Mouse (Mus musculus) embryonic facial prominence, embryonic 10.5 days (tissue): ENCODE measurements around the gene Card9. TPM values are rescaled to one million over a fixed set of nuclear protein-coding genes. Genes with fewer than 3 reads are reported as not detected.
A peak's percentile ranks its signal among the peaks of the same experiment; 100 is the strongest.

Source experiments
- DNase-seq: peaks from one replicate; pipeline ENCODE4 v3.0.0-alpha.2; 2017; ENCODE audit warnings: low spot score
- H3K27ac ChIP-seq: fragments of 300-500 bp; sonication (generic); replicated peaks from 2 replicates; pipeline ENCODE4 v1.5.1; 2016; ENCODE audit warnings: mild to moderate bottlenecking
- H3K27me3 ChIP-seq: fragments of 300-500 bp; sonication (generic); replicated peaks from 2 replicates; pipeline ENCODE4 v1.6.1; 2016; ENCODE audit warnings: low read depth, mild to moderate bottlenecking; ENCODE audit not compliant: poor library complexity, severe bottlenecking
- H3K36me3 ChIP-seq: fragments of 300-500 bp; sonication (generic); replicated peaks from 2 replicates; pipeline ENCODE4 v1.6.1; 2016; ENCODE audit warnings: mild to moderate bottlenecking, moderate library complexity
- H3K4me1 ChIP-seq: fragments of 300-500 bp; sonication (generic); 2 replicates; pipeline ENCODE4 v1.6.1; 2016
- H3K4me3 ChIP-seq: fragments of 300-500 bp; sonication (generic); 2 replicates; pipeline ENCODE4 v1.5.1; 2016; ENCODE audit warnings: mild to moderate bottlenecking, moderate library complexity
- H3K9me3 ChIP-seq: fragments of 300-500 bp; sonication (generic); 2 replicates; pipeline ENCODE4 v1.6.1; 2016; ENCODE audit warnings: mild to moderate bottlenecking
- whole genome bisulfite sequencing: fragments of 180-500 bp; shearing (Covaris S2); methylation state at CpG from one replicate; pipeline ENCODE4 v1.1.7; 2016; 5-methylcytosine and 5-hydroxymethylcytosine counted together
- polyA plus RNA-seq: library from polyadenylated mRNA; unstranded; fragments of >200 nt; fragmentation: Nextera tagmentation; extraction: Ambion mirVana; gene quantifications from 2 replicates; pipeline ENCODE4 v1.2.1, GENCODE M21; 2016

Card9 gene
- polyA plus RNA-seq, 1 experiment from 2014 or later = 0.87 TPM

GRCm38 (mm10) chr2:26319109-26319508, 41.6 kb downstream of the Card9 start:
- DNase-seq = no peak
- 90% methylated on average over 9 of the region's 9 CpGs for WGBS
- no peak overlapping the region for H3K27ac ChIP-seq
- no peaks in the 10 kb centered on the region for H3K27me3 ChIP-seq
- no peaks in the 10 kb centered on the region for H3K9me3 ChIP-seq
- peaks cover 67% of the 10 kb centered on the region for H3K36me3 ChIP-seq
- H3K4me3 ChIP-seq = 0 out of 2 replicates have a peak overlapping the region, but pooled peaks have one; percentile 11
- peaks cover 62% of the 10 kb centered on the region for H3K4me1 ChIP-seq

DNA sequence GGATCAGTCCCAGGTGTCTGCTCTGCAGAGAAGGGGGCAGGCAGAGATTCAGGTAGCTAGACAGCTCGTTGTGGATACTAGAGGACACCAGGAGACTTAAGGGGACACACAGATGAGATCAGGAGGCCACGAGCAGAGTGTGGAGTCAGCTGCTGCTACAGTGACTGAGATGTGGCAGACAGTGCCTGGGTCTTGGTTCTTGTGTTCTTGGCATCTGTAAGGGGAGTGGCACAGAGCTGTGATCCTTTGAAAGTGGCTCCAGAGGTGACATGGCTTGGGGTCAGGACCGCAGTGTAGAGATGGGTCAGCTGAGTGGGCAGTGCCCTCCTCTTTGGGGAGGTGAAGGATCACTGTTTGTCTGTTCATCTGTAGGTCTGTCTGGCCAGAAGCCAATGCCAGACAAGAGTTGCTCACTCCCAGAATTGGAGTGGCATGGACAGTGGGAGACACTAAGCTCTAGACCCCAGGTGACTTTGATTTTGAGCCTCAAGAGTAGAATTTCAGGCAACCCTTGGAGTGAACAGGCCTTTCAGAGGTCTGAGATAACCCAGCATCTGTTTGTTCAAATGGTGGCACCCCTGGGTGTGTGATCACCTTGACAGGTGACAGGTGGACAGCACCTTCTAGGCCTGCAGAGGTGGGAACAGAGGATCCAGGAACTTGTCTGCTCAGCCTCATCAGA, 42.6 kb downstream of the Card9 start:
- no peak for DNase-seq
- no peak overlapping the region for H3K27ac ChIP-seq
- H3K27me3 ChIP-seq = no peaks in the 10 kb centered on the region
- H3K4me1 ChIP-seq = peaks cover 70% of the 10 kb centered on the region
- H3K36me3 ChIP-seq = peaks cover 57% of the 10 kb centered on the region
- 94% methylated on average over 3 of the region's 3 CpGs for WGBS
- peak overlapping the region; percentile 91; the same call in 1 of the 2 replicates for H3K4me3 ChIP-seq
- no peaks in the 10 kb centered on the region for H3K9me3 ChIP-seq

DNA sequence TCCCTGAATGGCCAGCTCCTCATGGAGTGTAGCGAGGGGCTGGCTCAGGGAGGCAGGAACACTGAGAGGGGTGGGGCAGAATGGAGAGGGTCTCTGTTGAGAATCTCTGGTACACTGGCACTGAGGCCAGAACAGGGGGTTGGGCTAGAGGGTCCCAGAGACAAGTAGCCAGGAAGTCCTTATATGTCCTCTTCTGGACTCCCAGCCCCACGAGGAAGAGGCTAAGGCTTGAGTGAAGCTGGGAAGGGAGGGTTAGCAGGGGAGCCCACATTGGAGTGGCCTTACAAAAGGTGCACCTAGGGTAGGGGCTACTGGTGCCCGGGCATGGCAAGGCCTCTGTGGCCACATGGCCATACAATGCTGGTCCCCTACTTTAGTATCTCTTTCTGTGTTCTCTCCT, 43.3 kb downstream of the Card9 start:
- 73% methylated on average over 3 of the region's 3 CpGs for WGBS
- Histone ChIP-seq H3K4me1 (peaks cover 73% of the 10 kb centered on the region), H3K9me3 (no peaks in the 10 kb centered on the region), H3K27me3 (no peaks in the 10 kb centered on the region), H3K27ac (peak overlapping the region; percentile 97), H3K4me3 (peak overlapping the region; percentile 91), H3K36me3 (peaks cover 49% of the 10 kb centered on the region)
- DNase-seq = no peak

DNA sequence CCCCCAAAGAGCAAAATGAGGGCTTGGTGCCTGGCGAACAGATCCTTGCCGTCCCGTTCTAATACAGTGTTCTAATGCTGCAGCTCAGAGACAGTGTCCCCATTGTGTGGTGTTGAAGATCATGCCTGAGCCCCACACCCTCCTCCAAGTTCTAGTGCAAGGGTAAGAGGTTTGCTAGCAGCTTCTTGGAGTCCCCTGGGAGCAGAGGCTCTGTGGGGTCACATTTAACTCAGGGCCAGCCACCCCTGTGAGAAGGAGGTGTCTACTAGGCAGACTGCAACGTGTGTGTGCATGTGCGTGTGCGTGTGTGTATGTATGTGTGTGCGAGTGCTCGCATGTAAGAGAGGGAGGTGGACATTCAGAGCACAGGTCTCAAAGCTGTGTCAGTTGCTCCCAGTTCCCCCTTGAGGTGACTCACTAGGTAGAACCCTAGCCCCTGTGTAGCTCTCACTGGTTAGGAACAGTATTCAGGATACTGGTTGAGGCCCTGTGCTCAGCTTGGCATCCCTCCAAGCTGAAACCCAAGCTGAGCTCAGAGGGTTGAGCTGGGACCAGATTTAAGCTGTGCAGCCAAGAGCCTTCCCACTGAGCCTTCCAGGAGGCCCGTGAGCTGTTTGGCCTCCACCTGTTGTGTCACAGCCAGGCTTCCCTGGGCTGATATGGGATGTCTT, 44.0 kb downstream of the Card9 start:
- no peak for DNase-seq
- Histone ChIP-seq H3K4me1 (peaks cover 77% of the 10 kb centered on the region), H3K27ac (peak overlapping the region; percentile 97), H3K9me3 (no peaks in the 10 kb centered on the region), H3K36me3 (peaks cover 43% of the 10 kb centered on the region), H3K27me3 (no peaks in the 10 kb centered on the region), H3K4me3 (peak overlapping the region; percentile 91)
- 73% methylated on average over 9 of the region's 9 CpGs for WGBS

- Histone ChIP-seq H3K4me1 (peaks cover 76% of the 10 kb centered on the region), H3K27me3 (no peaks in the 10 kb centered on the region), H3K36me3 (peaks cover 36% of the 10 kb centered on the region), H3K9me3 (no peaks in the 10 kb centered on the region), H3K4me3 (peak overlapping the region; percentile 91), H3K27ac (peak overlapping the region; percentile 97)
- no peak for DNase-seq
- 1% methylated on average over 11 of the region's 11 CpGs for WGBS
Observed at GRCm38 (mm10) chr2:26315925-26316311, 44.8 kb downstream of the Card9 start.

- Histone ChIP-seq H3K9me3 (no peaks in the 10 kb centered on the region), H3K4me3 (peak within 1 kb of the TSS; percentile 91), H3K4me1 (peaks cover 76% of the 10 kb centered on the region), H3K27me3 (no peaks in the 10 kb centered on the region), H3K27ac (peak within 1 kb of the TSS; percentile 97), H3K36me3 (peaks cover 29% of the 10 kb centered on the region)
- peak; percentile 95 for DNase-seq
- WGBS = under 1% methylated on average over 65 of the region's 66 CpGs
Observed at GRCm38 (mm10) chr2:26315072-26315924, 45.4 kb downstream of the Card9 start, which contains the start of gene Gpsm1. TSS of gene Gpsm1 (plus strand) at chr2:26315515.

DNA sequence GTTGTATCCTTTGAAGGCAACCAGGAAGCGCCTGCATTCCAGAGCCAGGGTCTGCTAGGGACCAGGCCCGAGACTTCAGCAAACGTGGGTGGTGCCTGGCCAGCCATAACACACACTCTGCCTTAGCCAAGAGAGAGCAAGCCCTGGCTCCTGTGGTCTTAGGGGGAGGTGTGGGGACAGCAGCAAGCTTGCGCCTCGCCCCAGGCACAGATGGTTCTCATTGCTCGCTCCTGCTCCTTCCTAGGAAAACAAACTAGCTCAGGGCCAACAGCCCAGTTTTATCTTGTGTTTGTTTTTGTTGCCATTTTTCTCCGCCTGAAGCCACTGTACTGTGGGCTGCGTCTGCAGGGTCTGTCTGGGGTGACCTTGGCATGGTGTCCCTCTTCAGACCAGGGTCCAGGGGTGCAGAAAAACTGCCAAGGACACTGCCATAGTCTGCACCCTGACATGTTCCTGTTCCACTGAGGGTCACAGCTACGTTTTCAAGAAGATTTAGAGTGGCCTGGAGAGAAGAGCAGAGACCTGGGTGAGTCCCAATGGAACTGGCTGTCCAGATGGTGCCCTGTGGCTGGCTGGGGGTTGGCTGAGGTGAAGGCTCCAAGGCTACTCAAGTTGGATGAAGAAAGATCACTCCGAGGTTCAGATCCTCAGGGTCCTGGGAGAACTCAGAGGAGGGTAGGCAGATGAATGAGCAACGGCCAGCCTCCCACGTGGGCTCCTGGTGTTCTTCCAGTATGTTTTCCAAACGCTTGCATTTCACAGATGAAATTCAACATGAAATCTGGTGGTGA, 46.2 kb downstream of the Card9 start:
- Histone ChIP-seq H3K4me1 (peaks cover 81% of the 10 kb centered on the region), H3K27ac (peak overlapping the region; percentile 97)
- 36% methylated on average over 13 of the region's 13 CpGs for WGBS

DNA sequence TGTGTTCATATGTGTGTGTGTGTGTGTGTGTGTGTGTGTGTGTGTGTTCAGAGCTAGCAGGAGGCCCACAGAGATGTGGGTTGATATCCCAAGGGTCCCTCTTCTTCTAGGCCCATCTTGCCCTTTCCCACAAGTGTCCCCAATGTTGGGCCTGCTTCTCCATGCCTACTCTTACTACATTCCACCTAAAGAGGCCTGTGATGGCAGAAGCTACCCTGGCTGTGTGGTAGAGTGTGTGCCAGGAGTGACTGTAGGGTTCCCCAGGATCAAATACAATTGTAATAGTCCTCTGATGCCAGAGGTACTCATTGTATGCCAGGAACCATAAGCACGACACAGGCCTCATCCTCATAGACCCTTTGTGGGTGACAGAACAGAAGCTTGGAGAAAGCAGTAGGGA, 47.3 kb downstream of the Card9 start:
- Histone ChIP-seq H3K4me1 (peaks cover 81% of the 10 kb centered on the region), H3K4me3 (no peak overlapping the region), H3K9me3 (no peaks in the 10 kb centered on the region), H3K27ac (peak overlapping the region; percentile 97), H3K27me3 (no peaks in the 10 kb centered on the region), H3K36me3 (peaks cover 12% of the 10 kb centered on the region)
- WGBS = 93% methylated on average over 1 of the region's 1 CpGs
- DNase-seq = no peak

More for the DNA sequence above, 46.2 kb downstream of the Card9 start:
- peak overlapping the region; percentile 91 for H3K4me3 ChIP-seq
- H3K9me3 ChIP-seq = no peaks in the 10 kb centered on the region
- peaks cover 22% of the 10 kb centered on the region for H3K36me3 ChIP-seq
- DNase-seq = peak; percentile 81
- H3K27me3 ChIP-seq = no peaks in the 10 kb centered on the region

- Histone ChIP-seq H3K36me3 (peaks cover 6% of the 10 kb centered on the region), H3K4me1 (peaks cover 75% of the 10 kb centered on the region), H3K4me3 (no peak overlapping the region), H3K27ac (peak overlapping the region; percentile 97), H3K9me3 (no peaks in the 10 kb centered on the region), H3K27me3 (no peaks in the 10 kb centered on the region)
- DNase-seq = no peak
- 60% methylated on average over 2 of the region's 2 CpGs for WGBS
Observed at GRCm38 (mm10) chr2:26312812-26313211, 47.9 kb downstream of the Card9 start.

DNA sequence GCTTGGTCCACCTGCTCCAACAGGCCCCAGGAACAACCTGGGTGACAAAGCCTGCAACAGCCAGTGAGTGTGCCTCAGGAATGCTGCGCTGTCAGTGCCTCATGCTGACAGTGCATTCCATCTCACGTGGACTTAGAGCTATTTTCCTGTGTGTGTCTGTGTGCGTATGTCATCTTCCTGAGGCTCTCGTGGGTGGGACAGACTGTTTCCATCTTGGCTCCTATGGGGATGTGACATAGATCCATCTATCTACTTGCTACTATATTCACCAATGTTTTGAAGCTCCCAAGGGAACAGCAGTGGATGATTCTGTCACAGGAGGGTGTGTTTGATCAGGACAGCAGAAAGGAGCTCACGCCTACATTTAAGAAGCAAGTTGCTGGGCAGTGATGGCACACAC, 48.8 kb downstream of the Card9 start:
- no peaks in the 10 kb centered on the region for H3K9me3 ChIP-seq
- no peaks in the 10 kb centered on the region for H3K27me3 ChIP-seq
- no peak for DNase-seq
- no peaks in the 10 kb centered on the region for H3K36me3 ChIP-seq
- peaks cover 66% of the 10 kb centered on the region for H3K4me1 ChIP-seq
- no peak overlapping the region for H3K4me3 ChIP-seq
- 77% methylated on average over 5 of the region's 5 CpGs for WGBS
- H3K27ac ChIP-seq = peak overlapping the region; percentile 88

DNA sequence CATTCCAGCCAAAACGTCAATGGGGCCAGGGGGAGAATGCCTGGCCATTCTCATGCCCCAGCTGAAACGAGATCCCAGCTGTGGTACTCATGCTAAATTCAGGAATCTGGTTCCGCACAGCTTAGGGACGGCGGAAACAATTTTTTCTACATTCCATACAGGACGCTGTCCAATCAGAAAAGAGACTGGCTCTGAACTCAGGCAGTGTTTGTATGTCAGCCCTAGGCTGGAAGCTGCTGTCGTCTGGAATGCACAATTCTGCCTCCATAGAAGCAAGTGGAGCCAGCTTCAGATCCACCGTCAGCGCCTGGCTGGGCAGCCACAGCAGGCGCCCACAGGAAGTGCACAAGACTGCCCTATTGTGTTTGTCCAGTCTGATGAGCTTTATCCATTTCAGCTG, 51.0 kb downstream of the Card9 start:
- Histone ChIP-seq H3K4me1 (peaks cover 48% of the 10 kb centered on the region), H3K4me3 (peak overlapping the region; percentile 32), H3K9me3 (no peaks in the 10 kb centered on the region), H3K27ac (peak overlapping the region; percentile 88), H3K27me3 (no peaks in the 10 kb centered on the region), H3K36me3 (no peaks in the 10 kb centered on the region)
- 11% methylated on average over 10 of the region's 10 CpGs for WGBS
- DNase-seq = peak; percentile 77

GRCm38 (mm10) chr2:26306702-26307101, 54.0 kb downstream of the Card9 start:
- WGBS = 89% methylated on average over 3 of the region's 3 CpGs

More at GRCm38 (mm10) chr2:26306702-26307101, 54.0 kb downstream of the Card9 start:
- no peak for DNase-seq
- H3K36me3 ChIP-seq = no peaks in the 10 kb centered on the region
- H3K27me3 ChIP-seq = no peaks in the 10 kb centered on the region
- no peak overlapping the region for H3K4me3 ChIP-seq
- H3K4me1 ChIP-seq = peaks cover 27% of the 10 kb centered on the region
- no peak overlapping the region for H3K27ac ChIP-seq
- H3K9me3 ChIP-seq = no peaks in the 10 kb centered on the region
